Mouse (Mus musculus) testis, adult 2 months (tissue): ENCODE measurements around the gene Chd2.

Experiments used
- CTCF ChIP-seq: fragments of 200-500 bp; IDR thresholded peaks from 2 replicates; pipeline ENCODE4 v1.5.1; 2012; ENCODE audit warnings: low read depth, mild to moderate bottlenecking, inconsistent platforms, low read length, moderate library complexity; ENCODE audit not compliant: control insufficient read depth, insufficient read depth, insufficient replicate concordance
- POLR2A ChIP-seq: fragments of 200-500 bp; IDR thresholded peaks from 2 replicates; pipeline ENCODE4 v1.6.1; 2012; ENCODE audit warnings: low read depth, mild to moderate bottlenecking, inconsistent platforms, low read length, moderate library complexity; ENCODE audit not compliant: control insufficient read depth

DNA sequence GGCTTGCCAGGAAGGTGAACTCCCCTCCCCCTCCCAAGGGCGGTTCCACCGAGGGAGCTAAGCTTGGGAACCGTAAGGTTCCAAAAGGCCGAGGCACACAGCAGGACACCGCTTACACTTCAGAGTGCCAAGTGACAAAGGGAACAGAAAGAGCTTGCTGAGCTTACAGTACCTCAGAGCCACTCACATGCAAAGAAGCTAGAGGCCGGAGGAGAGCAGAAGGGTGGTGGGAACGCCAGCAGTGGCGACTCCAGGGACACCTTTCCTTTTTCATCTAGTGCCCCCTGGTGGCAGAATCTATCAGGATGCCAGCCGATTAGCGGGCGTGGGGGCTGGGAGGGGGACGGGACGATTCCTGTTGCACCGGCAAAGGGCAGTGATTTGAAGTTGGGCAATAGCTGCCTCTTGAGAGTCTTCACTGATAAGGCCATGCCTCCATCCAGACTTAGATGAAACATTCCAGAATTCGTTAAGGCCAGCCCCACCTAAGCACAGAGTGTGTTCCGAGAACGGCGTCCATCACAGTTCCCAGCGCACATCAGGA is 142.1 kb downstream of the Chd2 start:
- TF ChIP-seq CTCF = peak; percentile 62
- TF ChIP-seq POLR2A = no peak
